Mouse (Mus musculus): ENCODE data around the gene Ildr1. TPM values are rescaled to one million over a fixed set of nuclear protein-coding genes. Genes with fewer than 3 reads are reported as not detected.

Gene Ildr1
- polyA plus RNA-seq (2014; fragmentation: Nextera tagmentation; extraction: Ambion mirVana): 4.3 and 5.3 TPM in 2 replicates

- Histone ChIP-seq H3K4me1 (ENCODE audit: control insufficient read depth, insufficient read depth, low read length) (0 out of 2 replicates have a peak, but pooled peaks cover 7% of the 10 kb centered on the region), H3K4me2 (ENCODE audit: low read depth, low read length) (peak within 1 kb of the TSS; percentile 73), H3K9ac (ENCODE audit: low read depth, low read length) (peak within 1 kb of the TSS; percentile 64), H3K27ac (replicated peaks; ENCODE audit: low read depth, low read length) (no peak within 1 kb of the TSS; the same call in 1 of the 2 replicates), H3K27me3 (replicated peaks; ENCODE audit: control insufficient read depth, insufficient read depth, low read length) (peaks cover 22% of the 10 kb centered on the region), H3K4me3 (ENCODE audit: low read depth, low read length) (peak within 1 kb of the TSS; percentile 42), H3K9me3 (ENCODE audit: control insufficient read depth, low read length) (no peaks in the 10 kb centered on the region), H3K36me3 (ENCODE audit: control insufficient read depth, insufficient read depth, low read length) (no peaks in the 10 kb centered on the region)
- ATAC-seq (ENCODE audit: low read depth): peak; percentile 92
- DNase-seq (ENCODE audit: low spot score): peak; percentile 70
- WGBS: 1% methylated on average over 30 of the region's 40 CpGs
Measured at GRCm38 (mm10) chr16:36693818-36694413, at the start of gene Ildr1. Ildr1 (plus strand) TSS chr16:36693978.

- ATAC-seq (ENCODE audit: low read depth) (no peak), DNase-seq (ENCODE audit: low spot score) (no peak)
- H3K27ac ChIP-seq (replicated peaks; ENCODE audit: low read depth, low read length): no peak overlapping the region
- H3K4me1 ChIP-seq (ENCODE audit: control insufficient read depth, insufficient read depth, low read length): no peaks in the 10 kb centered on the region
- H3K9me3 ChIP-seq (ENCODE audit: control insufficient read depth, low read length): no peaks in the 10 kb centered on the region
- 79% methylated on average over 6 of the region's 6 CpGs for WGBS
- no peak overlapping the region for H3K4me3 ChIP-seq (ENCODE audit: low read depth, low read length)
- H3K4me2 ChIP-seq (ENCODE audit: low read depth, low read length): no peak overlapping the region
- no peaks in the 10 kb centered on the region for H3K36me3 ChIP-seq (ENCODE audit: control insufficient read depth, insufficient read depth, low read length)
- H3K27me3 ChIP-seq (replicated peaks; ENCODE audit: control insufficient read depth, insufficient read depth, low read length): no peaks in the 10 kb centered on the region
- H3K9ac ChIP-seq (ENCODE audit: low read depth, low read length): no peak overlapping the region
Measured at GRCm38 (mm10) chr16:36645124-36645523, 48.7 kb upstream of the Ildr1 start.

GRCm38 (mm10) chr16:36649304-36649703 lies 44.5 kb upstream of the Ildr1 start:
- Histone ChIP-seq H3K27ac (replicated peaks; ENCODE audit: low read depth, low read length) (no peak overlapping the region), H3K4me3 (ENCODE audit: low read depth, low read length) (no peak overlapping the region), H3K4me1 (ENCODE audit: control insufficient read depth, insufficient read depth, low read length) (no peaks in the 10 kb centered on the region), H3K27me3 (replicated peaks; ENCODE audit: control insufficient read depth, insufficient read depth, low read length) (no peaks in the 10 kb centered on the region), H3K9ac (ENCODE audit: low read depth, low read length) (no peak overlapping the region), H3K9me3 (ENCODE audit: control insufficient read depth, low read length) (no peaks in the 10 kb centered on the region), H3K4me2 (ENCODE audit: low read depth, low read length) (no peak overlapping the region), H3K36me3 (ENCODE audit: control insufficient read depth, insufficient read depth, low read length) (no peaks in the 10 kb centered on the region)
- DNase-seq (ENCODE audit: low spot score) (no peak), ATAC-seq (ENCODE audit: low read depth) (no peak)
- WGBS: 59% methylated on average over 3 of the region's 3 CpGs

GRCm38 (mm10) chr16:36650511-36650910 lies 43.3 kb upstream of the Ildr1 start:
- H3K4me2 ChIP-seq (ENCODE audit: low read depth, low read length): no peak overlapping the region
- H3K27ac ChIP-seq (replicated peaks; ENCODE audit: low read depth, low read length): no peak overlapping the region
- H3K9ac ChIP-seq (ENCODE audit: low read depth, low read length): no peak overlapping the region
- DNase-seq (ENCODE audit: low spot score) (no peak), ATAC-seq (ENCODE audit: low read depth) (no peak)
- WGBS: 84% methylated on average over 4 of the region's 4 CpGs
- H3K4me3 ChIP-seq (ENCODE audit: low read depth, low read length): no peak overlapping the region
- H3K9me3 ChIP-seq (ENCODE audit: control insufficient read depth, low read length): no peaks in the 10 kb centered on the region
- H3K27me3 ChIP-seq (replicated peaks; ENCODE audit: control insufficient read depth, insufficient read depth, low read length): no peaks in the 10 kb centered on the region
- no peaks in the 10 kb centered on the region for H3K4me1 ChIP-seq (ENCODE audit: control insufficient read depth, insufficient read depth, low read length)
- H3K36me3 ChIP-seq (ENCODE audit: control insufficient read depth, insufficient read depth, low read length): no peaks in the 10 kb centered on the region

GRCm38 (mm10) chr16:36651174-36651766 lies 42.5 kb upstream of the Ildr1 start:
- 66% methylated on average over 6 of the region's 6 CpGs for WGBS

GRCm38 (mm10) chr16:36655199-36655598 lies 38.6 kb upstream of the Ildr1 start:
- Histone ChIP-seq H3K36me3 (ENCODE audit: control insufficient read depth, insufficient read depth, low read length) (no peaks in the 10 kb centered on the region), H3K9ac (ENCODE audit: low read depth, low read length) (no peak overlapping the region), H3K9me3 (ENCODE audit: control insufficient read depth, low read length) (peaks cover 7% of the 10 kb centered on the region; the same call in 1 of the 2 replicates), H3K4me3 (ENCODE audit: low read depth, low read length) (no peak overlapping the region), H3K27ac (replicated peaks; ENCODE audit: low read depth, low read length) (no peak overlapping the region), H3K27me3 (replicated peaks; ENCODE audit: control insufficient read depth, insufficient read depth, low read length) (no peaks in the 10 kb centered on the region), H3K4me2 (ENCODE audit: low read depth, low read length) (no peak overlapping the region), H3K4me1 (ENCODE audit: control insufficient read depth, insufficient read depth, low read length) (no peaks in the 10 kb centered on the region)
- no peak for ATAC-seq (ENCODE audit: low read depth)
- WGBS: 79% methylated on average over 1 of the region's 1 CpGs
- no peak for DNase-seq (ENCODE audit: low spot score)

More at GRCm38 (mm10) chr16:36651174-36651766, 42.5 kb upstream of the Ildr1 start:
- no peak for ATAC-seq (ENCODE audit: low read depth)
- H3K27ac ChIP-seq (replicated peaks; ENCODE audit: low read depth, low read length): no peak overlapping the region
- no peak overlapping the region for H3K9ac ChIP-seq (ENCODE audit: low read depth, low read length)
- no peaks in the 10 kb centered on the region for H3K9me3 ChIP-seq (ENCODE audit: control insufficient read depth, low read length)
- H3K36me3 ChIP-seq (ENCODE audit: control insufficient read depth, insufficient read depth, low read length): no peaks in the 10 kb centered on the region
- H3K4me1 ChIP-seq (ENCODE audit: control insufficient read depth, insufficient read depth, low read length): no peaks in the 10 kb centered on the region
- no peak for DNase-seq (ENCODE audit: low spot score)
- no peak overlapping the region for H3K4me2 ChIP-seq (ENCODE audit: low read depth, low read length)
- no peak overlapping the region for H3K4me3 ChIP-seq (ENCODE audit: low read depth, low read length)
- no peaks in the 10 kb centered on the region for H3K27me3 ChIP-seq (replicated peaks; ENCODE audit: control insufficient read depth, insufficient read depth, low read length)

- Histone ChIP-seq H3K9me3 (ENCODE audit: control insufficient read depth, low read length) (peaks cover 7% of the 10 kb centered on the region; the same call in 1 of the 2 replicates), H3K4me3 (ENCODE audit: low read depth, low read length) (no peak overlapping the region), H3K36me3 (ENCODE audit: control insufficient read depth, insufficient read depth, low read length) (no peaks in the 10 kb centered on the region), H3K4me1 (ENCODE audit: control insufficient read depth, insufficient read depth, low read length) (no peaks in the 10 kb centered on the region), H3K27me3 (replicated peaks; ENCODE audit: control insufficient read depth, insufficient read depth, low read length) (no peaks in the 10 kb centered on the region), H3K4me2 (ENCODE audit: low read depth, low read length) (no peak overlapping the region), H3K27ac (replicated peaks; ENCODE audit: low read depth, low read length) (no peak overlapping the region), H3K9ac (ENCODE audit: low read depth, low read length) (no peak overlapping the region)
- DNase-seq (ENCODE audit: low spot score) (no peak), ATAC-seq (ENCODE audit: low read depth) (no peak)
- WGBS: 75% methylated on average over 4 of the region's 4 CpGs
Measured at GRCm38 (mm10) chr16:36655910-36656309, 37.9 kb upstream of the Ildr1 start.

- WGBS: 81% methylated on average over 10 of the region's 10 CpGs
- DNase-seq (ENCODE audit: low spot score) (no peak), ATAC-seq (ENCODE audit: low read depth) (no peak)
- H3K9ac ChIP-seq (ENCODE audit: low read depth, low read length): no peak overlapping the region
- no peak overlapping the region for H3K4me3 ChIP-seq (ENCODE audit: low read depth, low read length)
- H3K27ac ChIP-seq (replicated peaks; ENCODE audit: low read depth, low read length): no peak overlapping the region
- no peak overlapping the region for H3K4me2 ChIP-seq (ENCODE audit: low read depth, low read length)
- H3K36me3 ChIP-seq (ENCODE audit: control insufficient read depth, insufficient read depth, low read length): no peaks in the 10 kb centered on the region
- H3K9me3 ChIP-seq (ENCODE audit: control insufficient read depth, low read length): peaks cover 7% of the 10 kb centered on the region; the same call in 1 of the 2 replicates
- no peaks in the 10 kb centered on the region for H3K27me3 ChIP-seq (replicated peaks; ENCODE audit: control insufficient read depth, insufficient read depth, low read length)
- H3K4me1 ChIP-seq (ENCODE audit: control insufficient read depth, insufficient read depth, low read length): no peaks in the 10 kb centered on the region
Measured at GRCm38 (mm10) chr16:36661330-36661729, 32.4 kb upstream of the Ildr1 start.

GRCm38 (mm10) chr16:36663484-36663883 lies 30.3 kb upstream of the Ildr1 start:
- no peaks in the 10 kb centered on the region for H3K4me1 ChIP-seq (ENCODE audit: control insufficient read depth, insufficient read depth, low read length)
- no peak overlapping the region for H3K9ac ChIP-seq (ENCODE audit: low read depth, low read length)
- H3K4me2 ChIP-seq (ENCODE audit: low read depth, low read length): no peak overlapping the region
- no peaks in the 10 kb centered on the region for H3K36me3 ChIP-seq (ENCODE audit: control insufficient read depth, insufficient read depth, low read length)
- H3K9me3 ChIP-seq (ENCODE audit: control insufficient read depth, low read length): peaks cover 2% of the 10 kb centered on the region; the same call in 1 of the 2 replicates
- ATAC-seq (ENCODE audit: low read depth) (no peak), DNase-seq (ENCODE audit: low spot score) (no peak)
- no peak overlapping the region for H3K27ac ChIP-seq (replicated peaks; ENCODE audit: low read depth, low read length)
- WGBS: 87% methylated on average over 5 of the region's 5 CpGs
- H3K4me3 ChIP-seq (ENCODE audit: low read depth, low read length): no peak overlapping the region
- H3K27me3 ChIP-seq (replicated peaks; ENCODE audit: control insufficient read depth, insufficient read depth, low read length): no peaks in the 10 kb centered on the region
